Mouse (Mus musculus): ENCODE data around the gene Slc35a1.
A peak's percentile ranks its signal among the peaks of the same experiment; 100 is the strongest.

Gene Slc35a1

GRCm38 (mm10) chr4:34644779-34645178, 42.5 kb downstream of the Slc35a1 start:
- no peak for DNase-seq

DNA sequence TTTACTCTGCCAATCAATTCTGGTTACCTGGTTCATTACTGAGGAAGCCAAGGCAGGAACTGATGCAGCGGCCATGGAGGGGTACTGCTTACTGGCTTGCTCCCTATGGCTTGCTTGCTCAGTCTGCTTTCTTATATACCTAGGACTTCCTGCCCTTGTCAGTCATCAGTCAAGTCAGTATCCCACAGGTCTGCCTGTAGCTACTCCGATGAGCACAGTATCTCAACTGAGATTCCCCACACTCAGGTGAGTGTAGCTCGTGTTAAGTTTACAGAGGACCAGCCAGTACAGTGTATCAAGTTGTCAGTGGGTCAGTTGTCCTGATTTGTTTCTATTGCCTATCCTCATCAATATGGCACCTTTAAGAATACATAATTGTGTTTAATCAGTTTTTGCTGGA, 46.5 kb downstream of the Slc35a1 start:
- no peak for DNase-seq

DNA sequence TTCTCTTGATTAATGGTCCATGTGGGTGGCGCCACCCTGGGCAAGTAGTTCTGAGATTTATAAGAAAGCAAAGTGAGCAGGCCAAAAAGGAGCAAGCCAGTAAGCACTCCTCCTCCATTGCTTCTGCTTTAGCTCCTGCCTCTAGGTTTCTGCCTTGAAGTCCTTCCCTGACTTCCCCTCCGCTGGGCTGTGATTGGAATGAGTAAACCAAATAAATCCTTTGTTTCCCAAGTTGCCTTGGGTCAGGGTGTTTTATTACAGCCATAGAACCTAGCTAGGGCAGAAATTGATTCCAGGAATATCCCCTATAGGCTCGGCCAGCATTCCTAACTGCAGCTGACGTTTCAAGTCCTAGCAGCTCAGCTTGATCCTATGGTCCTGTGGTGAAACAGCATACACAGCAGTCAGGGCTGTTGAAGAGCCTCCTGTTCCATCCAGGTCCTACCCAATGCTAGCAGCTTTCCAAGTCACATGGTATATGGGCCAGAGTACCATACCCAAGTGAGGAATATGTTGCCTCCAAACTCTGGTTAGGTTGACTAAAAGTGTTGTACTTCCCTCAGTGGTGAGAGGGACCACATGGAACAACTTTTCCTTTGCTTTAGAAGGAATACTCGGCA, 47.4 kb downstream of the Slc35a1 start:
- no peak for DNase-seq

DNA sequence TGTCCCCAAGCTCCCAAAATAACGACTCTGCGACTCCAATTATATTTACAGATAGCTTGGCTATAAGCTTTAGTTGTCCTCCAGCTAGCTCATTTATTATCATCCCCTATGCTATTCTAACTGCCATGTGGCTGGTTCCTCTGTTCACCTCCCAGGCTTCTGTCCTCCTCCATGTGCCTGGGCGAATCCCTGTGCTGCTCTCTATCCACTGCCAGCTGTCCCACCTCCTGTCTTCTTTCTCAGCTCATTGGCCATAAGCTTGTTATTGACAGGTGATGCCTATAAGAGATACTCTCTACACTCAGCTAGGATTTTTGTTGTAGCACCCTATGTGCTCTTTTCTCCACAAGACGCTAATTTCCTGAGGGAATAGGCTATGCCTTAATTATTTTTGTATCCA, 49.4 kb downstream of the Slc35a1 start:
- no peak for DNase-seq

DNA sequence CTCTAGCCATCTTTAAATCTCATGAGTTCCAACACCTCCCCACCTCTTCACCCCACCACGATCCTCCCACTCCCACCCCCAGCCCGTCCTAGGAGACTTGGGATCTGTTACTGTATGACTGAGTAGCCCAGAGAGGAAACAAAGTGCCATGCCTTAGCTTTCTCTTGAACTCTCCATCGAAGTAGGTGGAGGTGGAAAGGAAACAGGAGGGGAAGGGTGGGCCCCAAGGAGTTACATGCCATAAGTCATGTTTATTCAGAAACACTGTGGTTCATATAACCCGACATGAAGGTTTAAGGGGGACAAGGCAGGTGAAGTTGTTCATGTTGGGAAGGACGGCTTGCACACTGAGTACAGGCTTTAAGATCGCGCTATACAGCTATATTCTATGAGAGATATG, 49.9 kb downstream of the Slc35a1 start:
- no peak for DNase-seq

DNA sequence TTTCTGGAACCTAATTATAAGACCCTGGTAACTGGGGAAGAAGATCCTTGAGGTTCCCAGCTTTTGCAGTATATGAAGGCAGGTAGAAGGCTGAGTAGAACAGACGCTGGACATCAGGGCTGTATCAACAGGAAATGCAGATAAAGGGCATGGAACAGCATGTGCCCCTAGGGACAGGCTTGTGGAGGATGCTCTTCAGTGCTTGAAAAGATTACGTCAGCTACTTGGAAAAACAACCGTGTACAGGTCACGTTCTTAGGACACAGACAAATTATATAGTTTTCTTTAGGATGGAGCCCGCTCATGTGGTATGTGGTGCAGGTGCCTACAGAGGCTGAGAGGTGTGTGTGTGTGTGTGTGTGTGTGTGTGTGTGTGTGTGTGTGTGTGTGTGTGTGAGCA, 51.2 kb downstream of the Slc35a1 start:
- no peak for DNase-seq

DNA sequence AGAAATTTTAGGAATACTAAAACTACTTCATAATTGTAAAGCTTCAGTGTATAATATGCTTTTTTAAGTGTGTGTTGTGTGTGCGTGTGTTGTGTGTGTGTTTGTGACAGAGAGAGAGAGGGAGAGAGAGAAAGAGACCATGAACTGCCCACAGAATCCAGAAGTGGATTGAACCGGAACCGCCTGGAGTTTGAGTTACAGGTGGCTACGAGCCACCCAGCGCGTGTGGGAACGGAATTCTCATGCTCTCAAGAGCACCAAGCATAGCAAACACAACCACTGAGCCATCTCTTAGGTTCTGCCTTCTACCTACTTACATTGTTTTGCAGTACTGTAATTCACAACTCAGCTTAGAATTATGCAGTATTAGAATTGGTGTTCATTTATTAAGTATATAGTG, 53.1 kb downstream of the Slc35a1 start:
- DNase-seq = no peak

GRCm38 (mm10) chr4:34629956-34630355, 57.3 kb downstream of the Slc35a1 start:
- DNase-seq = no peak

GRCm38 (mm10) chr4:34626401-34626800, 60.8 kb downstream of the Slc35a1 start:
- no peak for DNase-seq

- DNase-seq = no peak
Measured at GRCm38 (mm10) chr4:34625556-34625955, 61.7 kb downstream of the Slc35a1 start.

GRCm38 (mm10) chr4:34616146-34616545, 71.1 kb downstream of the Slc35a1 start:
- DNase-seq = peak; percentile 5

GRCm38 (mm10) chr4:34615303-34615702, 71.9 kb downstream of the Slc35a1 start:
- DNase-seq = peak; percentile 26

- DNase-seq = peak; percentile 88
Measured at GRCm38 (mm10) chr4:34614630-34615094, 72.6 kb downstream of the Slc35a1 start, which contains the start of the genes Orc3 and Rars2. Gene Orc3 (minus strand): TSS chr4:34614944. Gene Rars2 (plus strand): TSS chr4:34614957.

DNA sequence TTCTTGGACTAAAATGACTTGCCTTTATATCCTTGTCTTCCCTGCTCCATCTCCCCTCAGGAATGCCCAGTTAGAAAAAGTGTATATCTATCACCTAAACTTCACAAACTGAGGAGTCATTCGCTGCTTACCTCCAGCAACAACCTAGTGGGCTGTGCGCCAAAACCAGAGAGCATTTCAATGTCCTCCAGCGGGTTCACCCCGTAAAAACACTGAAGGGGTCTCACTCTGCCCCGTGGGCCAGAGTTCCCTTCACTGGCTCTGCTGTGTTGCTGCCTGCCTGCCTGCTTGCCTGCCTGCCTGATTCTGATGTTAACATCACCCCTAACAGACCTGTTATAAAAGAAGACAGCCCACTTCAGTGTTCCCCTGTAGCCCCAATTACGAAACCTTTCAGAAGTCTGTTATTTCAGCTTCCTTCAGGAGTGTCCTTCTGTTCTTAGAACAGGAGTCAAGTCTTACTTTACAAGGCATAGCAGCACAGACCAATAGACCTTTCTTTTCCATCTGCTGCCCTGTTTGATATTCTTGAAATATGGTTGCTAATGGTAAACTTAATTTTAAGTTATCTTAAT, 73.6 kb downstream of the Slc35a1 start:
- peak; percentile 20 for DNase-seq
